Mouse (Mus musculus): ENCODE data around the gene Cyp2d34.

GRCm38 (mm10) chr15:82644371-82644770, 23.6 kb upstream of the Cyp2d34 start:
- no peak for TF ChIP-seq TAL1 (IDR thresholded peaks at IDR 0.05; ENCODE audit: low read length)
- no peak for TF ChIP-seq GATA1 (IDR thresholded peaks at IDR 0.05; ENCODE audit: low read depth, low read length)
- no peak for TF ChIP-seq CTCF (IDR thresholded peaks at IDR 0.05 in 2 of 3, conservative IDR thresholded peaks at IDR 0.05 in 1 of 3; ENCODE audit: control insufficient read depth in 1 of 3, insufficient read depth in 1 of 3, low read depth in 2 of 3, low read length in 3 of 3, poor library complexity in 1 of 3, severe bottlenecking in 1 of 3)
